Mouse (Mus musculus) embryonic facial prominence, embryonic 15.5 days (tissue): ENCODE measurements at regions not wholly inside any gene's neighbourhood (a gene's known extent, or its start where the extent isn't known, plus 50 kb on each side); places are given as distances from the start of the nearest gene placed in this dataset.

Experiments used
- ATAC-seq: fragments of 200-750 bp; cut with Nextera tagmentation; 2 replicates; pipeline ENCODE4 v1.8.0; 2017; ENCODE audit warnings: low read depth, moderate TSS enrichment; ENCODE audit not compliant: insufficient number of reproducible peaks, low FRiP score, low TSS enrichment
- H3K27ac ChIP-seq: fragments of 300-500 bp; sonication (generic); replicated peaks from 2 replicates; pipeline ENCODE4 v1.5.1; 2015; ENCODE audit warnings: mild to moderate bottlenecking, inconsistent platforms
- H3K27me3 ChIP-seq: fragments of 300-500 bp; sonication (generic); 2 replicates; pipeline ENCODE4 v1.6.1; 2015; ENCODE audit warnings: inconsistent platforms
- H3K36me3 ChIP-seq: fragments of 300-500 bp; sonication (generic); 2 replicates; pipeline ENCODE4 v1.6.1; 2015; ENCODE audit warnings: mild to moderate bottlenecking, inconsistent platforms
- H3K4me1 ChIP-seq: fragments of 300-500 bp; sonication (generic); 2 replicates; pipeline ENCODE4 v1.6.1; 2015; ENCODE audit warnings: inconsistent platforms
- H3K4me2 ChIP-seq: fragments of 300-500 bp; sonication (generic); replicated peaks from 2 replicates; pipeline ENCODE4 v1.6.1; 2015; ENCODE audit warnings: mild to moderate bottlenecking, inconsistent platforms
- H3K4me3 ChIP-seq: fragments of 300-500 bp; sonication (generic); replicated peaks from 2 replicates; pipeline ENCODE4 v1.5.1; 2015; ENCODE audit warnings: mild to moderate bottlenecking, inconsistent platforms
- H3K9ac ChIP-seq: fragments of 300-500 bp; sonication (generic); 2 replicates; pipeline ENCODE4 v1.6.1; 2015; ENCODE audit warnings: inconsistent platforms
- H3K9me3 ChIP-seq: fragments of 300-500 bp; sonication (generic); replicated peaks from 2 replicates; pipeline ENCODE4 v1.6.1; 2016; ENCODE audit warnings: inconsistent platforms
- WGBS: fragments of 180-500 bp; shearing (Covaris S2); methylation state at CpG from one replicate; pipeline ENCODE4 v1.1.7; 2015; 5-methylcytosine and 5-hydroxymethylcytosine counted together

DNA sequence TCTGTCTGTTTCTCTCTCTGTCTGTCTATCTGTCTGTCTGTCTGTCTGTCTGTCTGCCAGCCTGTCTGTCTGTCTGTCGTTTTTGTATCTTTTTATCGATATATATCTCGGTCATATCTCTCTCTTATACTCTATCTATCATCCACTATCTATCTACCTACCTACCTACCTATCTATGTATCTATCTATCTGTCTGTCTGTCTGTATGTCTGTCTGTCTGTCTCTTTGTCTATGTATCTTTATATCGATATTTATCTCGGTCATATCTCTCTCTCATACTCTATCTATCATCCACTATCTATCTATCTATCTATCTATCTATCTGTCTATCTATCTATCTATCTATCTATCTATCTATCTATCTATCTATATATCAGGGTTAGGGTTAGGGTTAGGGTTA is 533.9 kb downstream of the Zfy1 start:
- 88% methylated on average over 2 of the region's 5 CpGs for WGBS
- no peak overlapping the region for H3K9ac ChIP-seq
- 0 out of 2 replicates have a peak, but pooled peaks have one; percentile 30 for ATAC-seq

More for the DNA sequence above, 533.9 kb downstream of the Zfy1 start:
- Histone ChIP-seq H3K36me3 (no peaks in the 10 kb centered on the region), H3K27me3 (no peaks in the 10 kb centered on the region), H3K4me2 (no peak overlapping the region), H3K9me3 (peaks cover 3% of the 10 kb centered on the region; the same call in 1 of the 2 replicates), H3K4me1 (no peaks in the 10 kb centered on the region), H3K27ac (no peak overlapping the region), H3K4me3 (no peak overlapping the region)
